Mouse (Mus musculus) forebrain, embryonic 16.5 days (tissue): ENCODE measurements around the gene Cyp2j7. TPM values are rescaled to one million over a fixed set of nuclear protein-coding genes. Genes with fewer than 3 reads are reported as not detected.
"Not testable (repeated sequence)": the region's sequence is repeated elsewhere in the genome, so short reads cannot be mapped to it uniquely, and the experiment has no call there.

ENCODE experiments used
- ATAC-seq: fragments of 200-750 bp; cut with Nextera tagmentation; 2 replicates; pipeline ENCODE4 v1.8.0; 2017; ENCODE audit warnings: mild to moderate bottlenecking, moderate library complexity
- H3K27ac ChIP-seq: fragments of 300-500 bp; sonication (generic); 2 replicates; pipeline ENCODE4 v1.5.1; 2014; ENCODE audit warnings: low read length, control low read depth
- H3K27me3 ChIP-seq: fragments of 300-500 bp; sonication (generic); replicated peaks from 2 replicates; pipeline ENCODE4 v1.6.1; 2014; ENCODE audit warnings: low read length; ENCODE audit not compliant: control insufficient read depth, insufficient read depth
- H3K36me3 ChIP-seq: fragments of 300-500 bp; sonication (generic); 2 replicates; pipeline ENCODE4 v1.6.1; 2014; ENCODE audit not compliant: control insufficient read depth, insufficient read depth
- H3K4me1 ChIP-seq: fragments of 300-500 bp; sonication (generic); replicated peaks from 2 replicates; pipeline ENCODE4 v1.6.1; 2014; ENCODE audit warnings: low read length; ENCODE audit not compliant: control insufficient read depth, insufficient read depth
- H3K4me2 ChIP-seq: fragments of 300-500 bp; sonication (generic); 2 replicates; pipeline ENCODE4 v1.6.1; 2014; ENCODE audit warnings: mild to moderate bottlenecking, low read length, control low read depth
- H3K4me3 ChIP-seq: fragments of 300-500 bp; sonication (generic); replicated peaks from 2 replicates; pipeline ENCODE4 v1.5.1; 2014; ENCODE audit warnings: mild to moderate bottlenecking, low read length, control low read depth
- H3K9ac ChIP-seq: fragments of 300-500 bp; sonication (generic); replicated peaks from 2 replicates; pipeline ENCODE4 v1.6.1; 2014; ENCODE audit warnings: low read depth, low read length, control low read depth
- H3K9me3 ChIP-seq: fragments of 300-500 bp; sonication (generic); 2 replicates; pipeline ENCODE4 v1.6.1; 2016; ENCODE audit warnings: low read length; ENCODE audit not compliant: control insufficient read depth
- WGBS: fragments of 180-500 bp; shearing (Covaris S2); extraction: QIAGEN DNeasy Blood & Tissue Kit; methylation state at CpG from one replicate; pipeline ENCODE4 v1.1.7; 2014; 5-methylcytosine and 5-hydroxymethylcytosine counted together
- polyA plus RNA-seq: library from polyadenylated mRNA; unstranded; fragments of >200 nt; fragmentation: Nextera tagmentation; extraction: Ambion mirVana; gene quantifications from 2 replicates; pipeline ENCODE4 v1.2.1, GENCODE M21; 2015

Cyp2j7 gene
- polyA plus RNA-seq, result not detected in 2 replicates

- WGBS, result 86% methylated on average over 3 of the region's 3 CpGs
- no peak for ATAC-seq
Observed at GRCm38 (mm10) chr4:96236559-96236958, at the start of gene Cyp2j7. Cyp2j7 (minus strand) TSS chr4:96236659.

GRCm38 (mm10) chr4:96276896-96277295 is 40.4 kb upstream of the Cyp2j7 start:
- WGBS, result 45% methylated on average over 1 of the region's 1 CpGs
- not testable (repeated sequence) for H3K9me3 ChIP-seq

More at GRCm38 (mm10) chr4:96236559-96236958, at the start of gene Cyp2j7:
- H3K27ac ChIP-seq, result no peak within 1 kb of the TSS
- H3K4me2 ChIP-seq, result no peak within 1 kb of the TSS
- H3K9ac ChIP-seq, result no peak within 1 kb of the TSS
- H3K9me3 ChIP-seq, result no peaks in the 10 kb centered on the region
- H3K4me3 ChIP-seq, result no peak within 1 kb of the TSS
- no peaks in the 10 kb centered on the region for H3K27me3 ChIP-seq
- no peaks in the 10 kb centered on the region for H3K36me3 ChIP-seq
- no peaks in the 10 kb centered on the region for H3K4me1 ChIP-seq

GRCm38 (mm10) chr4:96273907-96274306 is 37.4 kb upstream of the Cyp2j7 start:
- no peak overlapping the region for H3K9ac ChIP-seq
- no peak overlapping the region for H3K4me3 ChIP-seq
- no peak overlapping the region for H3K4me2 ChIP-seq
- H3K27ac ChIP-seq, result no peak overlapping the region
- ATAC-seq, result peak; percentile 78
- H3K9me3 ChIP-seq, result no peaks in the 10 kb centered on the region
- H3K36me3 ChIP-seq, result no peaks in the 10 kb centered on the region
- no peaks in the 10 kb centered on the region for H3K4me1 ChIP-seq
- no peaks in the 10 kb centered on the region for H3K27me3 ChIP-seq

More at GRCm38 (mm10) chr4:96276896-96277295, 40.4 kb upstream of the Cyp2j7 start:
- H3K36me3 ChIP-seq, H3K27ac ChIP-seq, H3K9ac ChIP-seq, H3K27me3 ChIP-seq, H3K4me2 ChIP-seq, ATAC-seq, H3K4me3 ChIP-seq, H3K4me1 ChIP-seq: not testable (repeated sequence)

- Histone ChIP-seq H3K9ac (no peak overlapping the region), H3K4me1 (no peaks in the 10 kb centered on the region), H3K27me3 (no peaks in the 10 kb centered on the region), H3K4me2 (no peak overlapping the region), H3K27ac (no peak overlapping the region), H3K36me3 (no peaks in the 10 kb centered on the region), H3K9me3 (no peaks in the 10 kb centered on the region), H3K4me3 (no peak overlapping the region)
- WGBS, result 75% methylated on average over 1 of the region's 1 CpGs
- ATAC-seq, result no peak
Observed at GRCm38 (mm10) chr4:96196701-96197100, 39.8 kb downstream of the Cyp2j7 start.

- not testable (repeated sequence) for H3K4me2 ChIP-seq, H3K27ac ChIP-seq, H3K9ac ChIP-seq, H3K4me3 ChIP-seq, H3K9me3 ChIP-seq, H3K27me3 ChIP-seq, H3K36me3 ChIP-seq, H3K4me1 ChIP-seq, ATAC-seq
- WGBS, result 91% methylated on average over 5 of the region's 5 CpGs
Observed at GRCm38 (mm10) chr4:96189321-96189720, 47.1 kb downstream of the Cyp2j7 start.

GRCm38 (mm10) chr4:96188671-96189070 is 47.8 kb downstream of the Cyp2j7 start:
- H3K4me3 ChIP-seq, ATAC-seq, H3K36me3 ChIP-seq, H3K9ac ChIP-seq, H3K27me3 ChIP-seq, H3K27ac ChIP-seq, H3K9me3 ChIP-seq, H3K4me2 ChIP-seq, H3K4me1 ChIP-seq: not testable (repeated sequence)
- 83% methylated on average over 2 of the region's 2 CpGs for WGBS

- 97% methylated on average over 2 of the region's 2 CpGs for WGBS
- H3K36me3 ChIP-seq, H3K4me1 ChIP-seq, ATAC-seq, H3K4me2 ChIP-seq, H3K9me3 ChIP-seq, H3K27ac ChIP-seq, H3K27me3 ChIP-seq, H3K4me3 ChIP-seq, H3K9ac ChIP-seq: not testable (repeated sequence)
Observed at GRCm38 (mm10) chr4:96188146-96188545, 48.3 kb downstream of the Cyp2j7 start.

- not testable (repeated sequence) for H3K4me1 ChIP-seq, H3K9me3 ChIP-seq, H3K36me3 ChIP-seq, ATAC-seq, H3K27me3 ChIP-seq, H3K9ac ChIP-seq, H3K27ac ChIP-seq, H3K4me2 ChIP-seq, H3K4me3 ChIP-seq
- WGBS, result 92% methylated on average over 2 of the region's 2 CpGs
Observed at GRCm38 (mm10) chr4:96184716-96185115, 51.7 kb downstream of the Cyp2j7 start.

- Histone ChIP-seq H3K9me3 (no peaks in the 10 kb centered on the region), H3K4me3 (no peak overlapping the region), H3K36me3 (no peaks in the 10 kb centered on the region), H3K4me2 (no peak overlapping the region), H3K9ac (no peak overlapping the region), H3K27ac (no peak overlapping the region), H3K27me3 (no peaks in the 10 kb centered on the region), H3K4me1 (no peaks in the 10 kb centered on the region)
- WGBS, result 92% methylated on average over 1 of the region's 1 CpGs
- ATAC-seq, result no peak
Observed at GRCm38 (mm10) chr4:96162839-96163238, 73.6 kb downstream of the Cyp2j7 start.

- WGBS, result 95% methylated on average over 1 of the region's 1 CpGs
Observed at GRCm38 (mm10) chr4:96161575-96161974, 74.9 kb downstream of the Cyp2j7 start.

More at GRCm38 (mm10) chr4:96161575-96161974, 74.9 kb downstream of the Cyp2j7 start:
- Histone ChIP-seq H3K4me3 (no peak overlapping the region), H3K27me3 (no peaks in the 10 kb centered on the region), H3K9ac (no peak overlapping the region), H3K27ac (no peak overlapping the region), H3K4me1 (no peaks in the 10 kb centered on the region), H3K4me2 (no peak overlapping the region), H3K9me3 (no peaks in the 10 kb centered on the region), H3K36me3 (no peaks in the 10 kb centered on the region)
- no peak for ATAC-seq
